Mouse (Mus musculus) erythroblast, adult 5-6 weeks (primary cell): ENCODE data around the gene Gm15107. TPM values are rescaled to one million over a fixed set of nuclear protein-coding genes. Genes with fewer than 3 reads are reported as not detected.
"Not testable (repeated sequence)": the region's sequence is repeated elsewhere in the genome, so short reads cannot be mapped to it uniquely, and the experiment has no call there.

ENCODE experiments used
- ATAC-seq: replicated peaks from 2 replicates; pipeline ENCODE4 v1.8.0; 2016; ENCODE audit warnings: moderate number of reproducible peaks, mild to moderate bottlenecking, moderate TSS enrichment, inconsistent platforms; ENCODE audit not compliant: poor library complexity, low FRiP score, severe bottlenecking
- total RNA-seq, 2 experiments: library from RNA; stranded (forward) in 1 of 2; stranded (reverse) in 1 of 2; fragments of 150-400 nt in 1 of 2; fragments of 200-764, 138-1000 nt in 1 of 2; gene quantifications; 2 replicates each; pipeline versions ENCODE4 v1.2.3 to v1.2.4; 2015 to 2017; ENCODE audit warnings: low replicate concordance in 2 of 2

Gene Gm15107
- not detected in 2 replicates for total RNA-seq (2015; ENCODE audit: low replicate concordance)
- not detected in 2 replicates for total RNA-seq (2017; ENCODE audit: low replicate concordance)

DNA sequence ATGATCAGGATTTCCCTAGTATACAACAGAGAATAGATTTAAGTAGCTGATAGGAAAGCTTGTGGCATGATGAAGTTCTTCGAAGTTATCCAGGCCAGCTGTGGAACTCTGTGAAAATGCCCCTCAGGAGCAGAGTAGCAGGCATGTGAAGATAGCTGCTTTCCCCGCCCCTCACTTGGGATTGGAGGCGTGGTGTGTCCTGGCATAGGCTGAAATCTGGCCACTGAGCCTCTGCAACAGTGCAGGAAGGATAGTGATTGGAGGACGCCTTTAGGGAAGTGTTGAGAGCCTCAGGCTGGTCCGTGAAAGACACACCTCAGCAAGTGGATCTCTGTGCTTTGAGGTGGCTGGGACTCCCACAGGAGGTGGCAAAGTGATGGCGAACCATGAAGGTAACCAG, at the start of gene Gm15107:
TSS of gene Gm15107 (plus strand) at position 301 of the 400 bp plus-strand sequence.
- ATAC-seq: not testable (repeated sequence)

Other genes starting within 250 kb of the Gm15107 start
- not detected in 2 replicates for gene Gm15080, start 187.7 kb upstream of the Gm15107 start, total RNA-seq (2015; ENCODE audit: low replicate concordance)
- gene Gm15080, start 187.7 kb upstream of the Gm15107 start, total RNA-seq (2017; ENCODE audit: low replicate concordance): not detected in 2 replicates